Mouse (Mus musculus): ENCODE measurements around the gene Mei1.
A peak's percentile ranks its signal among the peaks of the same experiment; 100 is the strongest.

The Mei1 gene

DNA sequence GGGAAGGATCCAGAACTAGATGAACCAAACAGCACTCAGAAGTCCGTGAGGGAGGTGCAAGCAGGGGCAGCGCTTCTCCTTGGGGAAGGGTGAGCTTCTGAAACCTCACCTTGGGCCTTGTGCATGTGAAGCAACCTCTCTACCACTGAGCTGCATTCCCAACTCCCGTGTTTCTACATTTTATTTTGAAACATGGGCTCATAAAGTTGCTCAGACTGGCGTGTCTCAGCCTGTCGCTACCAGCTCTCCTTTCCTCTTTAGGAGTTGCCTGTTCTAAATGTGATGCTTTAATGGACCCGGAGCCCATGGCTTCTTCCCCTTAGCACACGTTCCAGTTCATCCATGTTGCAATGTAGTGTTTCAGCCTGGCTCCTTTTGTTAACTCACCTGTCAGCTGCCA, 82.6 kb downstream of the Mei1 start:
- no peak for DNase-seq

- no peak for DNase-seq
Observed at GRCm38 (mm10) chr15:82156298-82156697, 86.5 kb downstream of the Mei1 start.

DNA sequence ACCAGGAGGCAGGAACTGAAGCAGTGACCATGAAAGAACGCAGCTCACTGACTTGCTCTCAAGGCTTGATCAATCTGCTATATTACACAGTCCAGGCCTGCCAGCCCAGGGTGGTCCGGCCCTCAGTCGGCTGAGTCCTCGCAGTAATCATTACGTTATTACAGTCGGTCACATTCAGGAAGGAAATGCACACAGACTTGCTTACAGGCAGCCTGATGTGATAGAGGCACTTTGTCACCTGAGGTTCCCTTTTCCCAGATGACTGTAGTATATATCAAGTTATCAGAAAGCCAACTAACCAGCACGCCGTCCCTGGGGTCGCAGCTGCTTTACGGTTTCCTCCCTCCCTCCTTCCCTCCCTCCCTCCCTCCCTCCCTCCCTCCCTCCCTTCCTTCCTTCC, 87.1 kb downstream of the Mei1 start:
- DNase-seq: no peak

DNA sequence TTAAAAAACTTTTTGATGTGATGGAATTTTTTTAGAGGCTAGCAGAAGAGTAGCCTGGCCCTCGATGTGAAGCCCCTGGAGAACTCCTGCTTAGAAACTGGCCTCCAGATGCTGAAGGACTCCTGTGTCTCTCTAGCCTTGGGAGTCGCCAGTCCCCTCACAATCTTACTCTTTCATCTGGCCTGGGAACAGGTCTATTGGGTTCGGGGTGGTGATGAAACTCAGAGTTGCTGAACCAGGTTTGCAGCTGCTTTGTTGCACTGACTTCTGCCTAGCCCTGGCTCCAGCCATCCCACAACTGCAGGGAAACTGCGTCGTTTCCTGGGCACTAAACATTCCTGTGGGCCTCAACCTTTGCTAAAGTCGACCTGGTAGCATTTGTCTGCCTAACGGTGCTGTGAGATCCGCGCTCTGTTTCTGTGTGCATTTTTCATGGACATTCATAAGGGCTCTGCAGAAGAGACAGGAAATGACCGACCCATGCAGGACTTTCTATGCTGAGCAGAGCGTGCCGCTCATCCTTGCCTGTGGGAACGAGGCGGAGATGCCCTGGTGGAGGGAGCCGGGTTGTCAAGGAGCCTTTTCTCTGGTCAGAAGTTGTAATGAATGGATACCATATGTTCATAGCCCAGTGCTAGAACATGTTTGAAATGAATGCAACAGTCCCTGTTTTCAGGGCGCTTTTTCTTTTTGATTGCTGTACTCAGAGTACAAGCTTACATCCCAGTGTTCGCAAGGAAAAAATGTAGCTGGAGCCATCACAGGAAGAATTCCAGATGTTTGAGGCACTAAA, 88.6 kb downstream of the Mei1 start:
- DNase-seq: no peak

- no peak for DNase-seq
Observed at GRCm38 (mm10) chr15:82159471-82159870, 89.7 kb downstream of the Mei1 start.

- DNase-seq: no peak
Observed at GRCm38 (mm10) chr15:82160731-82161640, 91.2 kb downstream of the Mei1 start.

GRCm38 (mm10) chr15:82161965-82162600, 92.3 kb downstream of the Mei1 start:
- no peak for DNase-seq

DNA sequence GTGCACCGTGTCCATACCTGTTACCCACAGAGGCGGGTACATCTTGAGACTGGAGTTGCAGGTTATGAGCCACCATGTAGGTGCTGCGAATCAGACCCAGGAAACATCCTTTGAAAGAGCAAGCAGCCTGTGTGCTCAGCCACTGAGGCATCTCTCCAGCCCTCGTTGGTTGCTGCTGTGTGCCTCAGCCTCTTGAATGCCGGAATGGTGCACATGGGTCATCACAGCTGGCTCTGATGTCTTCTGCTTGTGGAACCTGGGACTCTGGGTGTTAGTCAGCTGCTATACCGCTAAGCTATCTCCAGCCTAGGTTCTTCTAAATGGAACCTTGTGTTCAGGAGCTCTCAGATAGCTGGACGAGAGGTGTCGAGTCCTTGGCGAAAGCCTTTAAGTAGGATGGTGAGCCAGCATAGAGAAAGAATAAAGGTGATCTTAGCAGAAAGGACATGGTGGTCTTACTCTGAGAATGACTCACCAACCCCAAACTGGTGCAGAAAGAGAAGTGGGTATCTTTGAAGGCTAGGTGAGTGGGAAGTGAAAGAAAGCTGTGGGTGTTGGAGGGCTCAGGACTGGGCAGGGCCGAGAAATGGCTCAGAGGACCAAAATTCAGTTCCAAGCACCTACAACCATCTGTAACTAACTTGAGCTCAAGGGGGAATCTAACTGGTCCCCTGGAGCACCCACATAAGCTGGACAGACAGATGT, 93.7 kb downstream of the Mei1 start:
- DNase-seq: no peak

GRCm38 (mm10) chr15:82164061-82164399, 94.2 kb downstream of the Mei1 start:
- DNase-seq: peak; percentile 61

DNA sequence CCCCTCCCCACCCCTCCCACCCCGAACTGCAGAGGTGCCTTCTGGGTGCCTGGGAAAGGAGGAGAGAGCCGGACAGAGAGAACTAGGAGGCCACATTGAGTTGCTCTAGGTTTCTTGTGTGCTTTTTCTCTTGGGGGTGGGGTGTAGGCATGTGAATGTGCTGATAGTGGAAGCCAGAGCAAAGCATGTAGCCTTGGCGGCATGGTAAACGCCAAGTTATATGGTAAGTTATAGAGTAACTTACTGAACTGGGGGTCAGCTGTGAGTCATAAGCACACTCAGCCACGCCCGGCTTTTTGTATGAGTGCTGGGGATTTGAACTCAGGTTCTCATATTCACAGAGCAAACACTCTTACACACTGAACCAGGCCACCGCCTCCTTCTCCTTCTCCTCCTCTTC, 94.7 kb downstream of the Mei1 start:
- DNase-seq: peak; percentile 52

DNA sequence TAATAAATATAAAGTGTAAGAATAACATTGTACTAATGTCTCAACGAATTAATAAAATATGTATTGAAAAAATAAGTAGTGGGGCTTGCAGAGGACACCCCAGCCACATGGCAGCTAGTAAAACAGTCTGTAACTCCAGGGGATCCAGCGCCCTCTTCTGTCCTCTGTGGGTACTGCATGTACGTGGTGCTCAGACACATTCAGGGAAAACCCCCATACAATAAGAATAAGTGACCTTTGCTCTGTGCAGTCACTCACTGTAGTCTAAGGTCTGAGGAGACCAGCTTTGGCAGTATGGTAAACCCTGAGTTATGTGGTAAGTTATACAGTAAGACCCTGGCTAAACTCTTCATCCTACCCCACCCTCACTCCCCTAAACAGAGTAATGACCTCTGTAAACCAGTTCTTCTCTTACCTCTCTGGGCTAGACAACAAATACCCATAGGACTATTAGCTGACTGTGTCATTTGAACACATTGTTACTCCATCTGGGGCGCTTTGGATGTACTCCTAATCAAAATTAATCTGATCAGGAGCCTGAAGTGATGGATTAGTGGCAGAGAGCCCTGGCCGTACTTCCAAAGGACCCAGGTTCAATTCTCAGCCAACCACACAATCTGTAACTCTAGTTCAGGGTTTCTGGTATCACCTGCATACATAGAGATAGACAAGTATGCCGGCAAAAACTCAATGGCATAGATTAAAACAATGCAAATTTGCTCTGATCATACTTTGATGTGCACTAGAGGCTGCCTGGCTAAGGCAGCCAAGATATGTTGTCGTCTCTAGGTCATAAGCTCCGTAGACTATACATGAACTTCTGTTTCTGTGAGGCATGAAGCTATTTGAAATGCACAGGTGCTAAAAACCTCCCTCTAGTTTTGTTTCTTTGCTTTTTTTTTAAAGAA, 95.8 kb downstream of the Mei1 start:
- peak; percentile 89 for DNase-seq

- DNase-seq: peak; percentile 36
Observed at GRCm38 (mm10) chr15:82166240-82167100, 96.7 kb downstream of the Mei1 start.

DNA sequence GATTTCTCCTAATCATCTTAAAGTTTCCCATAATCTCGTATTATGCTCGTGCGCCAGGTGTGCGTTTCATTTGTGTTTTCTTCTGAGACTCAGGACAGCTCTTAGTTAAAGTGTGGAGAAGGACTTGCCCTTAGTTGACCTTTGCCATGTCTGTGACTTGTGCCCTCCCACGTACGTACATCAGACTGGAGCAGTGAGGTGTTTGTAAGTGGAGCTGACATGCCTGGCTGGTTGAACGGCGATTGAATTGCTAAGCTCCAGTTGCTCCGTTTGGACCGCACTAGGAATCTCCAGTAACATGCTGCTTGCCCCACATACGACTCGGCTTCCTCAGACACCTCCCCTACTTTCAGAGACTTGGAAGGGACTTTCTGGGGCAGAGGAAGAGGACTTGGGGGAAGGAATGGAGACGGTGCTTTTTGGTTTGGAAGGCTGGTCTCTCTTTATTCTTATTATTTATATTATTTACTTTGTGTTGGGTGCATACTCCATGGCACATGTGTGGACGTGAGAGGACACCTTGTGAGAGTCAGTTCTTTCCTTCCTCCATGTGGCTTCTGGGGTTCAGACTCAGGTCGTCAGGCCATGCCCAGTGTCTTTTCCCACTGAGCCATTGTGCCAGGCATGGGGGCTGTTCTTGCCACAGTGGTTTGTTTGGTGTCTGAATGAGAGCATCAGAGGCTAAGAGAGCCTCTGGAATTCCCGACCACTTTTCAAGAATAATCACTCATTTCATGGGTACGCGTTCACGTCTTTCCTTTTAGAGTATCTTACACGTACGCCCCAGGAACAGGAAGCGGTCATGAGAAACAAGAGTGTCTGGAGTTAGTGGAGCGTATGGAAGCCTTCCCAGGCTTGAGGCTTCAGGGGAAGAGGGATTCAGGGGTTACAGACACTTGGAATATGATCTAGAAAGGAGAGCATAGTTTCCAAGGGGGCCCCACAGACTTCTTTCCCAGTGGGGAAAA, 97.7 kb downstream of the Mei1 start:
- DNase-seq: no peak

GRCm38 (mm10) chr15:82169671-82170070, 99.9 kb downstream of the Mei1 start:
- DNase-seq: no peak

- DNase-seq: no peak
Observed at GRCm38 (mm10) chr15:82170437-82171377, 100.9 kb downstream of the Mei1 start.

DNA sequence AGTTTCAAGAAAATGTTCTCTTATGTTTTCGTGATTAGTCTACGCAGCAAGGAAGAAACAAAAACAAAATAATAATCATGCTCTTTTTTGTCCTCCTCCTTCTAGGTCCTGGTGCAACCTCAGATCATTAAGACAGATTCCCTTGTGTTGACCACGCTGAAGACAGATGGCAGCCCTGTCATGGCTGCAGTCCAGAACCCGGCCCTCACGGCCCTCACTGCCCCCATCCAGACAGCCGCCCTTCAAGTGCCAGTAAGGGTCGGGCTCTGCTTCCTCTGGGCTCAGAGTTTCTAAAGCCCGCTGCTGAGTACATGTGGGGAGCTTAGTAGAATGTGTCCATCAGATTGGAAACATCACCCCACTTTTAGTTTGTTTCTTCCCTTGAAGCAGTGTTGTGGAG, 102.9 kb downstream of the Mei1 start:
- no peak for DNase-seq

DNA sequence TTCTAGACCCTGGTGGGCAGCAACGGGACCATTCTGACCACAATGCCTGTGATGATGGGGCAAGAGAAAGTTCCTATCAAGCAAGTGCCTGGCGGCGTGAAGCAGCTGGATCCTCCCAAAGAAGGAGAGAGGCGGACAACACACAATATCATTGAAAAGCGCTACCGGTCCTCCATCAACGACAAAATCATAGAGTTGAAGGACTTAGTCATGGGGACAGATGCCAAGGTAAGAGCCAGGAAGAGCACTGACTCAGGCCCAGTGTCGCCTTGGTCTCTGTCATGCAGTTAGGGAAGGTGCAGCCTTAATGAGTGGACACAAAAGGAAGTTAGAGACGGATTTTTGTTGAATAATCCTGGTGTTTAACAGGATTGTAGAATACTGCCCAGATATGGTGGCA, 105.3 kb downstream of the Mei1 start:
- DNase-seq: no peak
